Mouse (Mus musculus) cortical plate, adult 2 months (tissue): ENCODE data around the gene Etv4. TPM values are rescaled to one million over a fixed set of nuclear protein-coding genes. Genes with fewer than 3 reads are reported as not detected.
A peak's percentile ranks its signal among the peaks of the same experiment; 100 is the strongest.

ENCODE experiments used
- H3K27ac ChIP-seq: fragments of 200-500 bp; 2 replicates; pipeline ENCODE4 v1.5.1; 2012; ENCODE audit warnings: low read length, control low read depth, inconsistent platforms; ENCODE audit not compliant: insufficient read depth
- H3K4me1 ChIP-seq: fragments of 200-500 bp; 2 replicates; pipeline ENCODE4 v1.6.1; 2011; ENCODE audit warnings: low read length; ENCODE audit not compliant: control insufficient read depth, insufficient read depth
- H3K4me3 ChIP-seq: fragments of 200-500 bp; 2 replicates; pipeline ENCODE4 v1.5.1; 2011; ENCODE audit warnings: mild to moderate bottlenecking, low read length, control low read depth; ENCODE audit not compliant: insufficient read depth
- CTCF ChIP-seq: fragments of 200-500 bp; IDR thresholded peaks from 2 replicates; pipeline ENCODE4 v1.5.1; 2011; ENCODE audit warnings: mild to moderate bottlenecking, control low read depth, low read length; ENCODE audit not compliant: insufficient read depth; ENCODE audit errors: extremely low read depth
- POLR2A ChIP-seq: fragments of 200-500 bp; IDR thresholded peaks from 2 replicates; pipeline ENCODE4 v1.6.1; 2011; ENCODE audit warnings: mild to moderate bottlenecking, low read length, control low read depth; ENCODE audit not compliant: insufficient read depth; ENCODE audit errors: extremely low read depth
- polyA plus RNA-seq: library from polyadenylated mRNA; depleted of rRNA; stranded (reverse); fragments of >200 nt; gene quantifications from 2 replicates; pipeline ENCODE4 v1.2.3, GENCODE M21; 2012

Gene Etv4
- polyA plus RNA-seq, 1 experiment, result 20.6 TPM

DNA sequence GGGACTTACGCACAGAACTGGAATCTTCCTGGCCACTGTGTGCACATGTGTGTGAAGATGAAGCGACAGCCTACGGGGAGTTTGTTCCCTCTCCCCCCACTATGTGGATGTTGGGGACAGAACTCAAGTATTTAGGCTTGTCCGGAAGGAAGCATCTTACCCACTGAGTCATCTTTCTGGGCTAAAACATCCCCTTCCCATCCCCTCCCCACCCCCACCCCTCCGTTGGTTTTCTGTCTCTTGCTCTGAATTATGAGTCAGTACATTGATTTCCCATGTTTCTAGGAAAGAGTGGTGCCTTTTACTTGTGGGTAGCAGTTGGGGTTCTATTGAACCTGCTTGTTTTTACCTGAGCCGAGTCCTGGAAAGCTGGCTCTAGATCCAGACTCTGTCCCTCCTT, 16.4 kb downstream of the Etv4 start:
- no peaks in the 10 kb centered on the region for H3K4me1 ChIP-seq
- no peak overlapping the region for H3K27ac ChIP-seq
- H3K4me3 ChIP-seq, result no peak overlapping the region
- TF ChIP-seq POLR2A, result no peak
- no peak for TF ChIP-seq CTCF

DNA sequence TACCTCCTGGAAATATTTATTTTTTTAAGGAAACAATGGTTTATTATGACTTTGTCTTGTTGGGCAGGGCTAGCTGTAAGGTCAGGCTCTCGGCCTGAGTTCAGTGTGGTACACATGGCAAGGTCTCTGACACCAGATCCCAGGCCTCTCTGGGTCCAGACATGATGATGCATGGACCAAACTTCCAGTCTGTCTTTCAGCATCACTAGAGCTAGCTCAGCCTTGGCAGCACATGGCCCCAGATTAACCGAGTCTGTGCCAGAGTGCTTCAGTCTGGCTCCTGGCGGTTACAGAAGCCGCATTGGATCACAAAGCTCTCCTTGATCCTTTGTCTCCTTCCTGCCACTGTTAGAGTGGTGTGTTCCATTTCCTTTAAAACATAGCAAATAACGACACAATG, 17.8 kb downstream of the Etv4 start:
- no peak for TF ChIP-seq CTCF
- TF ChIP-seq POLR2A, result no peak
- H3K27ac ChIP-seq, result no peak overlapping the region

DNA sequence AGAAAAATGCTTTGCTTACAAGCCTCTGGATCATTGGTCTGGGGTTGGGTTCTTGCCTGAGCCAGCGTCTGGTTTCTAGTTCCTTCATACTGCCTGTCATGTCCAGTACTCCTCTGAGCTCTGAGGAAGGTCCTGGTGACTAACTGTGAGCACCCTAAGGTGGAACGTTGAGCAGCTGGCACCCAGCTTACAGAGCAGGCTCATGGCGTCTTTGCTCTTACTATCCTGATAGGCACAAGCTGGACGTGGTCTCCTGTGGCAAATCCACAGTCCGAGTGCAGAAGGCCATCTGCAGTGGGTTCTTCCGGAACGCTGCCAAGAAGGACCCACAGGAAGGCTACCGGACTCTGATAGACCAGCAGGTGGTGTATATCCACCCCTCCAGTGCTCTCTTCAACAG, 20.6 kb downstream of the Etv4 start:
- Histone ChIP-seq H3K4me3 (no peak overlapping the region), H3K4me1 (no peaks in the 10 kb centered on the region), H3K27ac (no peak overlapping the region)
- no peak for TF ChIP-seq CTCF

More for the DNA sequence above, 17.8 kb downstream of the Etv4 start:
- Histone ChIP-seq H3K4me3 (no peak overlapping the region), H3K4me1 (no peaks in the 10 kb centered on the region)

DNA sequence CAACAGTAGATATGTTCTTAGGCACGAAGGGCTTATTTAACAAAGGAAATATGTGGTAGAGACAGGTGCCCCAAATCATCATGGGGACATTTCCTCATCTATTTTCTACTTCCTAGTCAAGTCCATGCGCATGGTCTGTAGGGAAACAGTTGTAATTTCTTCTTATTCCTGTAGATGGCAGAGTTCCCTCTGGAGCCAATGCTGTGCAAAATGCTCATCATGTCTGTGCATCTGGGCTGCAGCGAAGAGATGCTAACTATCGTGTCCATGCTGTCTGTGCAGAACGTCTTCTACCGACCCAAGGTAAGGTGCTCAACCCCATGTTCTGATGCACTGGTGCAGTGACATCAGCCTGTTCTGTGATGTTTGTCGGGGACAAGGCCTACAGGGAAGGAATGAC, 21.4 kb downstream of the Etv4 start:
- H3K27ac ChIP-seq, result no peak overlapping the region
- TF ChIP-seq POLR2A, result no peak
- peak; percentile 80 for TF ChIP-seq CTCF
- no peak overlapping the region for H3K4me3 ChIP-seq
- no peaks in the 10 kb centered on the region for H3K4me1 ChIP-seq

DNA sequence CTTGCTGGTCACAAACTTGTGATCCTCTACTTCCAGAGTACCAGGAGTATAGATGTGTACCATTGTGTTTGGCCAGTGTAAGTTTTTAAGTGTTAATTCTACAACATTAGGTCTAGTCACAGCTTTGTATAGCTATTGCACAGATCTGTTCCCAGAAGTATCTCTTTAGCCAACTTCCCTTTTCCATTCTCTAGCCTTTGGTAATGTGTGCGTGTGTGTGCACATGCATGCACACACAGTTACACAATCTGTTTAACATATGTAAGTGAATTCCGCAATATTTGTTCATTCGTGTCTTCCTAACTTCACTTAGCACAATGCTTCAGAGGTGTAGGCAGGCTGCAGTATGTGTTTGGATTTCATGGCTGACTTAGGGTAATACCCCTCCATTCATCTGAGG, 25.6 kb downstream of the Etv4 start:
- TF ChIP-seq POLR2A, result no peak
- TF ChIP-seq CTCF, result no peak
- Histone ChIP-seq H3K4me1 (no peaks in the 10 kb centered on the region; the same call in 1 of the 2 replicates), H3K4me3 (no peak overlapping the region), H3K27ac (no peak overlapping the region)

DNA sequence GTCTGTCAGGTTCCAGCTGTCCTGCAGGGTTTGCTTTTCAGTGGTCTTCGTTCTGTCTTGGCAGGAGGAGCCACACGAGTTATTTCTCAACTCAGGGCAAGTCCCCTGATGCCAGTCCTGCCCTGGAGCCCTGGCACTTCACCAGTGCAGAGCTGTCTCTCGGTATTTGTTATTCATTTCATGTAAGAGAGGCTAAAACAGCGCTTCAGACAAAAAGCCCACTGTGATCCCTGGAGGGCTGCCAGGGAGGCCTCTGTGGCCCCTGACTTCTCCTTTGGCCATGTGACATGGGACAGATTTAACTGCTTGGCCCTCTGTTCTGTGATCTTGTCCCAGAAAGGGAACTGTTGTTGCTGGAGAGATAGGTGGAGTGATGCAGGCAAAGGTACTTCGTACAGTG, 26.7 kb downstream of the Etv4 start:
- no peaks in the 10 kb centered on the region; the same call in 1 of the 2 replicates for H3K4me1 ChIP-seq
- no peak overlapping the region for H3K27ac ChIP-seq
- no peak for TF ChIP-seq POLR2A
- TF ChIP-seq CTCF, result no peak
- no peak overlapping the region for H3K4me3 ChIP-seq

DNA sequence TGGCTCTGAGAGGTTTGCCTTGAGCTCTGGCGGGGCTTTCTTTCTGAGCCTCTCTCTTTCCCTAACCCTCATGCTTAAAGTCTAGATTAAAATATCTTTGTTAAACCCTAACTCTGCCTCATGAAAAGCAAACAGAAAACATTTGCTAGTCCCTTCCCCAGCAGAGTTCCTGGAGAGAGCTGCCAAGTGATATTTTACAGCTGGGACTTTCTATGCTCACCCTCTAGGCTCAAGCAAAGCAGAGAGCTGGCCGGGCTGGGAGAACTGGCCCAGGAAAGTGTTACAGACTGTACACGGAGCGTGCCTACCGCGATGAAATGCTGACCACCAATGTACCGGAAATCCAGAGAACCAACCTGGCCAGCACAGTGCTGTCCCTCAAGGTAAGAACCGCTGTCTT, 27.8 kb downstream of the Etv4 start:
- H3K27ac ChIP-seq, result no peak overlapping the region
- no peaks in the 10 kb centered on the region; the same call in 1 of the 2 replicates for H3K4me1 ChIP-seq

DNA sequence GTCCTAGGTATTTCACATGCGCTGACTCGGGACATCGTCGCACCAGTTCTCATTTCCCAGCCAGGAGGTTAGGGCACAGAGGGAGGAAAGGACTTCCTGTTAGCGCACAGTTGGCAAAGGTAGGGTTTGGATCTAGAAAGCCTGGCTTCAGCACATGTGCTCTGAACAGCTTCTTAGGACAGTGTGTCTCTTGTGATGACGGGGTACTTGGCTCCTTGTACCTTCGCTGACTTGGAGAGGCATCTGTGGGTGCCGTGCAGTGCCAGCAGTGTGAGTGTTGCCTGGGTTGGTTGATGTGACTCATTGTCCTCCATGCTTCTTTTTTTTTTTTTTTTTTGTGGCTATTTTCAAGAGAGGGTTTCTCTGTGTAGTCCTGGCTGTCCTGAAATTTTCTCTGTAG, 28.6 kb downstream of the Etv4 start:
- no peak overlapping the region for H3K27ac ChIP-seq
- TF ChIP-seq POLR2A (no peak), CTCF (no peak)
- H3K4me1 ChIP-seq, result no peaks in the 10 kb centered on the region; the same call in 1 of the 2 replicates

More for the DNA sequence above, 27.8 kb downstream of the Etv4 start:
- H3K4me3 ChIP-seq, result no peak overlapping the region
- TF ChIP-seq CTCF (no peak), POLR2A (no peak)

DNA sequence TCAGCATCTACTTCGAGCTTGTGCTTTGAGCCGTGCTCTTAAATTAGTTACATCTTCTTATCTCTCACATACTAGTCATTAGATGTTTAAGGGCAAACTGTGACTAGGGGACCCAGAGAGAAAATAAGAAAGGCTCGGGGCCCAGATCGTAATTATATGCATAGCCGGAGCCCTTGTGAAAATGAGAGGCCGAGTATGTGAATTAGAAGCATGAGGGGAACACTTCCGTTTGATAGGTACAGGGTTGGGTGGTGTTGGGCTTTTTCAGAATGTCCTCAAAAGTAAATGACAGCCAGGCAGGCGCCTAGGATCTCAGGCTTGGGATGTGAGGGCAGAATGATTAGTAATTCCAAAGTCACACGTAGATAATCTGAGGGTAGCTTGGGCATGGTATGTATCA, 51.6 kb downstream of the Etv4 start:
- TF ChIP-seq POLR2A, result no peak
- TF ChIP-seq CTCF, result no peak
- no peaks in the 10 kb centered on the region; the same call in 1 of the 2 replicates for H3K4me1 ChIP-seq
- peak overlapping the region; percentile 87 for H3K4me3 ChIP-seq
- H3K27ac ChIP-seq, result no peak overlapping the region

More for the DNA sequence above, 28.6 kb downstream of the Etv4 start:
- no peak overlapping the region for H3K4me3 ChIP-seq

DNA sequence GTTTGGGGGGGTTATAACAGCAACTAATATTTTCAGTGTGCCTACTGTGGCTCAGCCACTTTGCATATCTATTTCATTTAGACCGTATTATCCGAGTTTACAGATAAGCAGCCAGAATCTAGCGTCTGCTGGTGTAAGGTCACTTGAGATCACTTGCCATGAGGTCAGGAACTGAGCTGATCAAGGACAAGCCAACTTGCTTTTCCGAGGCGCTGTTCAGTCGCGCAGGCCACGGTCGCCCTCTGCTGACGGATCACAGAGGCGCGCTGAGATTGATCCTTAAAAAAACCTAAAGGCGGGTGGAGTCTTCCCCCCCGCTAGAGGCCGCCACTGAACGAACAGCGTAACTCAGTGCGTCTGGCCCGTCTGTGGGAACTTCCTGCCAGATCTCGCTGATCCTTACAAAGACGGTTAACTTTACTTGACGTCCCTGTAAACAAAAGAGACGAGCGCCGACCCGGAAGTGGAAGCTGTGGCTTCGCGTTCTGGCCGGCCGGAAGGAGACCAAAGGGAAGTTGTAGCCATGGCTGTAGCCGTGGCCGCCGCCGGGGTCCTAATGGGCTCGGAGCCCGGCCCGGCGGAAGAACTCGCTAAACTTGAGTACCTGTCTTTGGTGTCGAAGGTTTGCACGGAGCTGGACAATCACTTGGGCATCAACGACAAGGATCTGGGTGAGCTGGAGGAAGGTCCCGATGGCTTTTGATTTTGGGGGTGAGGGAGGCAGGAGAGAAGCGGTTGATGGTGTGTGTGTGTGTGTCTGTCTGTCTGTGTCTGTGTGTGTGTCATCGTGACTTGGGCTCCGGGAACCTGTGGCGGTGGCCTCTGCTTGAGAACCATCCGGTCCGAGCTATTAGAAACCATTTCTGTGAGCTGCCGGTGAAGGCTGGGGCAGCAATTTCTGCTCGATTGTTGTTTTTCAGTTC, 52.4 kb downstream of the Etv4 start, which contains the start of gene Dhx8:
Gene Dhx8, plus strand, starts transcription at position 402 of the 923 bp plus-strand sequence.
- TF ChIP-seq POLR2A (0 out of 2 replicates have a peak, but pooled peaks have one; percentile 33), CTCF (peak; percentile 96)
- H3K27ac ChIP-seq, result no peak within 1 kb of the TSS
- H3K4me1 ChIP-seq, result no peaks in the 10 kb centered on the region; the same call in 1 of the 2 replicates
- H3K4me3 ChIP-seq, result peak within 1 kb of the TSS; percentile 87
